Mouse (Mus musculus): ENCODE results near the gene Cdh8. TPM values are rescaled to one million over a fixed set of nuclear protein-coding genes. Genes with fewer than 3 reads are reported as not detected.
"Not testable (repeated sequence)": the region's sequence is repeated elsewhere in the genome, so short reads cannot be mapped to it uniquely, and the experiment has no call there.

The Cdh8 gene
- polyA plus RNA-seq, 1 experiment from 2014 or later: 0.93 TPM

DNA sequence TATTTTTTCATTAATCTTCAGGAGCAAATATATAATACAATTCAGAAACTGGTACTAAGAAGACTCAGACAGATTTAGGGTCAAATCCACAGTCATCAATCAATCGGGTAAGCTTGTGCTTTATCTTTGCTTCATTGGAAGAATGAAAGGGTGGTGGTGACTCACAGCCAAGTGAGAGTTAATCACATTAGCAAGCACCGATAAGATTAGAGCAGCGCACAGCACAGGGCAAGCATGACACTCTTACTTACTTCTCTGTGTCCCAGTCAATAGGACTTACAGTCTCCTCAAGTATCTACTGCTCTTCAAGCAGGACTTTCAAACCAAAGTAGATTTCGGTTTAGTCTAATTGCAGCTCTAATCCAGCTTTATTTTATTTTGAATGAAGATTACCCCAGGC lies 254.6 kb downstream of the Cdh8 start:
- Histone ChIP-seq H3K4me3 (ENCODE audit: low read depth, low read length) (no peak overlapping the region), H3K27ac (replicated peaks; ENCODE audit: low read depth, low read length) (no peak overlapping the region), H3K27me3 (ENCODE audit: control insufficient read depth, insufficient read depth, low read length) (no peaks in the 10 kb centered on the region), H3K4me2 (ENCODE audit: low read depth, low read length) (no peak overlapping the region), H3K36me3 (replicated peaks; ENCODE audit: control insufficient read depth, insufficient read depth, low read depth, low read length) (no peaks in the 10 kb centered on the region), H3K9ac (replicated peaks; ENCODE audit: low read length) (no peak overlapping the region), H3K9me3 (replicated peaks; ENCODE audit: control insufficient read depth, low read length) (no peaks in the 10 kb centered on the region), H3K4me1 (ENCODE audit: control insufficient read depth, insufficient read depth, low read length) (no peaks in the 10 kb centered on the region)
- DNase-seq (ENCODE audit: low spot score) (no peak), ATAC-seq (replicated peaks; ENCODE audit: insufficient number of reproducible peaks, low FRiP score, low TSS enrichment, low read depth) (no peak)
- 60% methylated on average over 4 of the region's 4 CpGs for WGBS

DNA sequence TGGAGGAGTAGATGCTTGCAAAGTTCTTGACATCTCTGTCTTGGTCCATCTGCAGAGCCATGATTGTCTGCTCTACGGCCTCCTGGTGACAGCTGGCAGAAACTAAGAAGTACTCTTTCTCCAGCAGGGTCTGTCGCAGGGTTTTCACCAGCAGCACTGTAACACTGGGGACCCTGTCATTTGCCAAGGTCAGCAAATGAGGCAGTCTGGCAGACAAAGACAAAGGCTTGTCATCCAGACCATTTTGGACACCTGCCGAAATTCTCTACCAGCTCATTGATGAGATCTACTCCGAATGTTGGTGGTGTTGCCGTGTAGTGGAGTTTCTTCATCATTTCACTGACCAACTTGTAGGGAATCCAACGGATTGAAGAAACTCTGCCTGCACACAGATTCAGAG lies 270.8 kb downstream of the Cdh8 start:
- Histone ChIP-seq H3K27me3 (ENCODE audit: control insufficient read depth, insufficient read depth, low read length) (no peaks in the 10 kb centered on the region), H3K27ac (replicated peaks; ENCODE audit: low read depth, low read length) (no peak overlapping the region), H3K9ac (replicated peaks; ENCODE audit: low read length) (no peak overlapping the region), H3K36me3 (replicated peaks; ENCODE audit: control insufficient read depth, insufficient read depth, low read depth, low read length) (no peaks in the 10 kb centered on the region), H3K4me2 (ENCODE audit: low read depth, low read length) (no peak overlapping the region), H3K9me3 (replicated peaks; ENCODE audit: control insufficient read depth, low read length) (no peaks in the 10 kb centered on the region), H3K4me1 (ENCODE audit: control insufficient read depth, insufficient read depth, low read length) (no peaks in the 10 kb centered on the region), H3K4me3 (ENCODE audit: low read depth, low read length) (no peak overlapping the region)
- ATAC-seq (replicated peaks; ENCODE audit: insufficient number of reproducible peaks, low FRiP score, low TSS enrichment, low read depth) (no peak), DNase-seq (ENCODE audit: low spot score) (no peak)
- 88% methylated on average over 6 of the region's 6 CpGs for WGBS

DNA sequence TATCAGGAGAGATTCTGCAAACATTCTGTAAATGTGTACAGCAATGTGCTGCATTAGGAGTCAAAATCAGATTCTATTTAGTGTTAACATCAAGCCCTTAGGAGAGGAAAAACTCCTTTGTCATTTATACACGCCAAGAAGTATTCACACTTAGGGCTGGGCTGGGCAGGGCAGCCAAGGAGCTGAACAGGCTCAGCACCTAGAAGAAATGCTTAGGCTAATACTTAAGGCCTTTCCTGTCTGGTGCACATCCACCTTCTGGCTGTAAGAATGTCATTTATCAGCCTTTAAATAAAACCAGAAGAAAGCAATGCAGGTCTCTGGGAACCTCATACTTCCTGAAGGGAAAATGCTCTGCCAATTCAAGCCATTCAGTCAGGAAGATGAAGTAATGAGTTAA lies 271.5 kb downstream of the Cdh8 start:
- not testable (repeated sequence) for H3K4me1 ChIP-seq (ENCODE audit: control insufficient read depth, insufficient read depth, low read length); H3K27me3 ChIP-seq (ENCODE audit: control insufficient read depth, insufficient read depth, low read length); H3K4me2 ChIP-seq (ENCODE audit: low read depth, low read length); DNase-seq (ENCODE audit: low spot score); H3K4me3 ChIP-seq (ENCODE audit: low read depth, low read length); H3K36me3 ChIP-seq (replicated peaks; ENCODE audit: control insufficient read depth, insufficient read depth, low read depth, low read length); H3K9me3 ChIP-seq (replicated peaks; ENCODE audit: control insufficient read depth, low read length); H3K27ac ChIP-seq (replicated peaks; ENCODE audit: low read depth, low read length); ATAC-seq (replicated peaks; ENCODE audit: insufficient number of reproducible peaks, low FRiP score, low TSS enrichment, low read depth); H3K9ac ChIP-seq (replicated peaks; ENCODE audit: low read length)
- WGBS: 78% methylated on average over 1 of the region's 1 CpGs

DNA sequence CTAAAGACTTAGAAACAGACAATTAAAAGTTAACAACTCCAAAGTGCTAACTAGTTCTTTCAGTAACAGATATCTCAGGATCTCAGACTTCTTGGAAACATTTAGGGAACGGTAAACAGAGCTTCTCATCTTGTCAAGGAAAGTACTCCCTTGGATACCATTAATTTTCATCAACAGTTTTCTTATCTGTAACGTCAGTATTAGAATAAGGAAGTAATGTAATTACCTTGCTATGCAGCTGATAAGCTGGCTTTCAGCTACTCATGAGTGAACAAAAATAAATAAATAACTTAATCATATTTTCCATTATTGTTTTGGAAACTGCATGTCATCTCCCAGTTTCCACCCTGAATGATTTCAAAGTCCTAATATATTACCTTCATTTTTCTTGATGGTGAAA lies 317.8 kb downstream of the Cdh8 start:
- Histone ChIP-seq H3K4me2 (ENCODE audit: low read depth, low read length) (no peak overlapping the region), H3K27me3 (ENCODE audit: control insufficient read depth, insufficient read depth, low read length) (no peaks in the 10 kb centered on the region), H3K4me3 (ENCODE audit: low read depth, low read length) (no peak overlapping the region), H3K36me3 (replicated peaks; ENCODE audit: control insufficient read depth, insufficient read depth, low read depth, low read length) (no peaks in the 10 kb centered on the region), H3K4me1 (ENCODE audit: control insufficient read depth, insufficient read depth, low read length) (no peaks in the 10 kb centered on the region), H3K9me3 (replicated peaks; ENCODE audit: control insufficient read depth, low read length) (no peaks in the 10 kb centered on the region), H3K9ac (replicated peaks; ENCODE audit: low read length) (no peak overlapping the region), H3K27ac (replicated peaks; ENCODE audit: low read depth, low read length) (no peak overlapping the region)
- ATAC-seq (replicated peaks; ENCODE audit: insufficient number of reproducible peaks, low FRiP score, low TSS enrichment, low read depth) (no peak), DNase-seq (ENCODE audit: low spot score) (no peak)
- WGBS: 78% methylated on average over 2 of the region's 2 CpGs

DNA sequence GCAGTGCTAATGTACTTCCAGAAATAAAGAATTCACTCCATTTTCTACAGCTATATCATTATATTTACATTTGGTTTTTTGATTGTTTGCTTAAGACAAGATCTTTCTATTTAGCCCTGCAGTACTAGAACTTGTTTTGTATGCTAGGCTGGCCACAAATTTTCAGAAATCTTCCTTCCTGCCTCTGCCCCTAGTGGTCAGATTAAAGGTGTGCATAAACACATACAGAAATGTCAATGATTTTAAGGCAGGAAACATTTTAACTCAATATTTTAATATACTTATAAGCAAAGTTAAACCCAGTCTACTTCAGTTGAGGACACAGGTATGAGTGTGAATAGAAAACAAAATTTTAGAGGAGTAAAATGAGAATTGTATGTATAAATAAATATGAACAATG lies 364.9 kb downstream of the Cdh8 start:
- no peak overlapping the region for H3K4me2 ChIP-seq (ENCODE audit: low read depth, low read length)
- H3K9ac ChIP-seq (replicated peaks; ENCODE audit: low read length): no peak overlapping the region
- no peak overlapping the region for H3K27ac ChIP-seq (replicated peaks; ENCODE audit: low read depth, low read length)
- ATAC-seq (replicated peaks; ENCODE audit: insufficient number of reproducible peaks, low FRiP score, low TSS enrichment, low read depth) (no peak), DNase-seq (ENCODE audit: low spot score) (no peak)
- no peak overlapping the region for H3K4me3 ChIP-seq (ENCODE audit: low read depth, low read length)
- no peaks in the 10 kb centered on the region for H3K36me3 ChIP-seq (replicated peaks; ENCODE audit: control insufficient read depth, insufficient read depth, low read depth, low read length)
- no peaks in the 10 kb centered on the region for H3K4me1 ChIP-seq (ENCODE audit: control insufficient read depth, insufficient read depth, low read length)
- no peaks in the 10 kb centered on the region for H3K9me3 ChIP-seq (replicated peaks; ENCODE audit: control insufficient read depth, low read length)
- H3K27me3 ChIP-seq (ENCODE audit: control insufficient read depth, insufficient read depth, low read length): no peaks in the 10 kb centered on the region

DNA sequence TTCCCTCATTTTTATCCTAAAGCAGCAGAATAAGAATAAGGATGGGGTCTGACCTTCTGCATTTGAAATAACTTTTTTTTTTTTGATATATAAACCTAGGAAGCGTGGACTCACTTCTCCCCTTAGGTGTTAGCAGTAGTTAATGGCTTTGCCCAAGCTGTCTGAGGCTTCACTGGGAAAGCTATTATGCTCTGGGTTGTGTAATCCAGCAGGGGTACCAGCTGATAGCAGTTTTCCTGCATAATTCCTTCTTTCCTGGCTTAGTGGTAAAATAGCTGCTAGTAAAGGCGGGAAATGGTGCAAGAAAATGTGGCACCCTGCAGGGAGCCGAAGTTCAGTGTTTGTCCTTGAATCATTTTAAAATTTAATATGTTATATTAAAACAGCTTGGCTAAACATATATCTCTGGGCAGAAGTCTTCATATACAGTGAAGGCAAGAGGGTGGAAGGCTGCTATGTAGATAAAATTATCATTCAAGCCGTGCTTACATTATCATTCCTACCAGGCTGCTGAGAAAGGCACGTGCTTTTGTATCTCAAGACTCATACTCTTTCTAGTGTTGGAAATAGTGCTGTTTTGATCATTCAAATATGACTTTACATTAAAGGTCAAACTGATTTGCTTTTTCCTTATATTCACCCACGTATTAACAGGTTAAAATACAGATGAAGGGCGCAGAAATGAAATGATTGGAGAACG lies 367.5 kb downstream of the Cdh8 start:
- H3K4me1 ChIP-seq (ENCODE audit: control insufficient read depth, insufficient read depth, low read length): no peaks in the 10 kb centered on the region
- ATAC-seq (replicated peaks; ENCODE audit: insufficient number of reproducible peaks, low FRiP score, low TSS enrichment, low read depth) (no peak), DNase-seq (ENCODE audit: low spot score) (no peak)
- no peak overlapping the region for H3K27ac ChIP-seq (replicated peaks; ENCODE audit: low read depth, low read length)
- no peaks in the 10 kb centered on the region for H3K36me3 ChIP-seq (replicated peaks; ENCODE audit: control insufficient read depth, insufficient read depth, low read depth, low read length)
- 81% methylated on average over 8 of the region's 8 CpGs for WGBS
- H3K9ac ChIP-seq (replicated peaks; ENCODE audit: low read length): no peak overlapping the region
- no peaks in the 10 kb centered on the region for H3K9me3 ChIP-seq (replicated peaks; ENCODE audit: control insufficient read depth, low read length)
- H3K4me3 ChIP-seq (ENCODE audit: low read depth, low read length): no peak overlapping the region
- H3K4me2 ChIP-seq (ENCODE audit: low read depth, low read length): no peak overlapping the region
- no peaks in the 10 kb centered on the region for H3K27me3 ChIP-seq (ENCODE audit: control insufficient read depth, insufficient read depth, low read length)

DNA sequence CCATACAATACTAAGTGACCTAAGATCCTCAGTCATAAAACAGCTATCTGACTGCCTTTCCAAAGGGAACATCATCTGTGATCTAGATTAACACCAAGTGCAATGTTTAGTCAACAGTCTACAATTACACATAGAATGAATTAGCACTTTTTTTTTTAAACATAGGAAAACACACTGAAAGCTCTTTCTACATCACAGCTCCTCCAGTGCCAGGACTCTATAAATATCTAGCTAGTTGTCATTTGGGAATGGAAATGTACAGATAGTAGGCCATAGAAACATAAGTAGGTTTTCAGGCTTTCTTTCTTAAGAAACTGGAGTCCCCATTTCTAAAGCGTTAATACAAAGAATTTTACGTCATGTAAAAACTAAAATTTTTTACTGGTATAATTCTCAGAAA lies 375.8 kb downstream of the Cdh8 start:
- DNase-seq (ENCODE audit: low spot score) (no peak), ATAC-seq (replicated peaks; ENCODE audit: insufficient number of reproducible peaks, low FRiP score, low TSS enrichment, low read depth) (no peak)
- H3K4me2 ChIP-seq (ENCODE audit: low read depth, low read length): no peak overlapping the region
- no peaks in the 10 kb centered on the region for H3K27me3 ChIP-seq (ENCODE audit: control insufficient read depth, insufficient read depth, low read length)
- no peaks in the 10 kb centered on the region for H3K36me3 ChIP-seq (replicated peaks; ENCODE audit: control insufficient read depth, insufficient read depth, low read depth, low read length)
- H3K27ac ChIP-seq (replicated peaks; ENCODE audit: low read depth, low read length): no peak overlapping the region
- no peak overlapping the region for H3K9ac ChIP-seq (replicated peaks; ENCODE audit: low read length)
- H3K4me1 ChIP-seq (ENCODE audit: control insufficient read depth, insufficient read depth, low read length): no peaks in the 10 kb centered on the region
- WGBS: 100% methylated on average over 2 of the region's 2 CpGs
- H3K4me3 ChIP-seq (ENCODE audit: low read depth, low read length): no peak overlapping the region
- no peaks in the 10 kb centered on the region for H3K9me3 ChIP-seq (replicated peaks; ENCODE audit: control insufficient read depth, low read length)

DNA sequence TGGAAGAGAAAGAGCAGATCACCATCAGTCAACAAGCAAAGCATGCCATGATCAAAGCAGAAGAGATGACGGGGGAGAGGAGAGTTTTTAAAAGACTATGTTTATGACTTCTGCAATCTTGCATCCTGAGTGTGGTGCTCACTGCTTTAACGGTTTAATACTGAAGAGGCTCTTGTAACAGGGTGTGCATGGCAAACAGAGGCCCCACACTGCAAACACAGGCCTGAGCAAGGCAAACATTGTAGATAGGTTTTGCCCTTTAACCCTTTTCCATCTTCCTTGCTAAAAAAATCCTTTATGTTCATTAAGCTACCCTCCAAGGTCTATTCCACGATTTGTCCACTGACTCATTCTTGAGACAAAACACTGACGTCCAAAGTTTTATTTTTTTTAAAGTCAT lies 385.2 kb downstream of the Cdh8 start:
- 83% methylated on average over 4 of the region's 4 CpGs for WGBS
- Histone ChIP-seq H3K9ac (replicated peaks; ENCODE audit: low read length) (no peak overlapping the region), H3K36me3 (replicated peaks; ENCODE audit: control insufficient read depth, insufficient read depth, low read depth, low read length) (no peaks in the 10 kb centered on the region), H3K27ac (replicated peaks; ENCODE audit: low read depth, low read length) (no peak overlapping the region), H3K4me2 (ENCODE audit: low read depth, low read length) (no peak overlapping the region), H3K4me1 (ENCODE audit: control insufficient read depth, insufficient read depth, low read length) (no peaks in the 10 kb centered on the region), H3K27me3 (ENCODE audit: control insufficient read depth, insufficient read depth, low read length) (no peaks in the 10 kb centered on the region), H3K4me3 (ENCODE audit: low read depth, low read length) (no peak overlapping the region), H3K9me3 (replicated peaks; ENCODE audit: control insufficient read depth, low read length) (no peaks in the 10 kb centered on the region)
- DNase-seq (ENCODE audit: low spot score): no peak
- no peak for ATAC-seq (replicated peaks; ENCODE audit: insufficient number of reproducible peaks, low FRiP score, low TSS enrichment, low read depth)

All from embryonic facial prominence, embryonic 11.5 days (tissue).